Mouse (Mus musculus): ENCODE results near the gene Tnrc6c.

Tnrc6c gene

GRCm38 (mm10) chr11:117676649-117677048 lies 22.6 kb downstream of the Tnrc6c start:
- no peak for DNase-seq (ENCODE audit: low spot score)

DNA sequence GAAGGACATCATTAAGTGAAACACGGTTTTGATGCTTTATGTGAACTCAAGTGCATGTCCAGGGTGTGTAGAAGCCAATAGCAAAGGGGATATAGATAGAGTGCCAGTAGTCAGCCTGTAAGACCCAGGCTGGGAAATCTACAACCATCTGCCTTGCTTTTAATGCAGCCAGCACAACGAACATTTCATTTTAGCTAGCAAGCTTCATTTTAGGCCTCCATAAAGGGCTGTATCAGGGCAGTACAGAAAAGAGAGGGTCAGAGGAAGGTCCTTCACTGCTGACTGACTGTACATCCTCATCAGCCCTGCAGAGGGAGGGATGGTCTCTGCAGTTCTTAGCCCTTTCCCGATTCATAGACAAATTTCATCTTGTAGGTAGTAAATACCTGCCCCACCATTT lies 23.0 kb downstream of the Tnrc6c start:
- no peak for DNase-seq (ENCODE audit: low spot score)

- DNase-seq (ENCODE audit: low spot score), result no peak
Observed at GRCm38 (mm10) chr11:117677594-117677993, 23.5 kb downstream of the Tnrc6c start.

DNA sequence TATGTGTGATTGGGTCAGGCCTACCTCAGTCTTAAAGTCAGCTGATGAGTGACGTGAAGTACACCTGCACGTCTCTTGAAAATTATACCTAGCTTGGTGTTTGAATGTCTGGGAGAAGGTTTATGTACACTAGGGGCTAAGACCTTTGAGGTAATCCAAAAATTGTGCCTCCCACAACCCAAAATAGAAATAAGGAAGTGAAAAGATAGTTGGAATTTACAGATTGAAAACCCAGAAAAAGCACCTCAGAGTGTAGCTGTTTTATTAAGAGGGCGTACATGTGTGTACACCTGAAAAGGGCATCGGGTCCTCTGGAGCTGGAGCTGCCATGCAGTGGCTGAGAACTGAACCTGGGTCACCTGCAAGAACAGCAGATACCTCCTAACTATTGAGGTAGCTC lies 24.1 kb downstream of the Tnrc6c start:
- DNase-seq (ENCODE audit: low spot score), result no peak

- DNase-seq (ENCODE audit: low spot score), result peak; percentile 11
Observed at GRCm38 (mm10) chr11:117678740-117679139, 24.7 kb downstream of the Tnrc6c start.

DNA sequence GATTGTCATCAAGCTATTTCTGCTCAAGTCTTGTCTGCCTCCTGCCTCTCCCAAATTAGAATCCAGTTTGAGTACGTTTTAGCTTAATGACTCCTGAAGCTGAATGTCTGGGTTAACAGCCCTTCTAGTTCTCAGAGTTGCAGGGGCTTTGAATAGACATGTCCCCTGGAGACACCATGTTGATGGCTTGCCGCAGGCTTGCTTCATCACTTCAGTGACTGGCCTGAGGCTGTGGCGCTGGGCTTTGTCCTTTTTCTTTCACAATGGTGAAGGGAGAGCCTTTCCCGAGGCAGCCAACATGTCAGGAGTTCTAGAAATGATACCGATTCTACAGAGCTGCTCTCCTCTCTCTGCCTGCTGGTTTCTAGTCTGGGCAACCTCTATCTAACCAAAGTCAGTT lies 30.6 kb downstream of the Tnrc6c start:
- no peak for DNase-seq (ENCODE audit: low spot score)

DNA sequence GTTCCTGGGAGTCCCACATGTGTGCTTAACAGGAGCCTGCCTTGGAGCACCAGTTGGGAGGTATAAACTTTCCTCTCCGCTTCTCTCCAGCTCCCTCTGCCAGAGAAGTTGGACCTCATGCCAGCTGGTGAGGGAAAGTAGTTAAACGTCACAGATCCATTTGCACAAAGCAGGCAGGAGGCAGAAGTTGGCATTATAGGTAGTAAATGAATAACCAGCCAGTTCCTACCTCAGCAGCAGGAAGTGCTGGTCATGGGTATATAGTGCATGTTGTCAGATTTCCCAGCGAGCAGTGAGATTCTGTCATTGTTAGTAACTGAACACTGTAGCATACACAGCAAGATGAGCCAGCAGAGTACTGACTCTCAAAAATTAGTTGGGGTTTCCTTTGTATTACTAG lies 31.4 kb downstream of the Tnrc6c start:
- DNase-seq (ENCODE audit: low spot score), result peak; percentile 6

- DNase-seq (ENCODE audit: low spot score), result peak; percentile 36
Observed at GRCm38 (mm10) chr11:117686021-117686420, 31.9 kb downstream of the Tnrc6c start.

- DNase-seq (ENCODE audit: low spot score), result no peak
Observed at GRCm38 (mm10) chr11:117688603-117689002, 34.5 kb downstream of the Tnrc6c start.

DNA sequence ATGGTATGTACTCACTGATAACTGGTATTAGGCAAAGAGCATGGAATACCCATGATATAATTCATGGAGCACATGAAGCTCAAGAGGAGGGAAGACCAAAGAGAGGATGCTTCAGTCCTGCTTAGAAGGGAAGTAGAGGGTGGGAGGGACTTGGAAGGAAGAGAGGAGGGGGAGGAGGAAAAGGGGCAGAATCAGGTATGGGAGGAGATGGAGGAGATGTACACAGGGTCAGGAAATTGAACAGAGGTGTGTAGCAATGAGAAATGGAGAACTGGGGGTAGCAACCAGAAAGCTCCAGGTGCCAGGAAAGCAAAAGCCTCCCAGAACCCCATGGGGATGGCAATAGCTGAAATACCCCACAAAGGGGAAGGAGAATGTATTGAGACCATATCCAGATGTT lies 37.2 kb downstream of the Tnrc6c start:
- no peak for DNase-seq (ENCODE audit: low spot score)

DNA sequence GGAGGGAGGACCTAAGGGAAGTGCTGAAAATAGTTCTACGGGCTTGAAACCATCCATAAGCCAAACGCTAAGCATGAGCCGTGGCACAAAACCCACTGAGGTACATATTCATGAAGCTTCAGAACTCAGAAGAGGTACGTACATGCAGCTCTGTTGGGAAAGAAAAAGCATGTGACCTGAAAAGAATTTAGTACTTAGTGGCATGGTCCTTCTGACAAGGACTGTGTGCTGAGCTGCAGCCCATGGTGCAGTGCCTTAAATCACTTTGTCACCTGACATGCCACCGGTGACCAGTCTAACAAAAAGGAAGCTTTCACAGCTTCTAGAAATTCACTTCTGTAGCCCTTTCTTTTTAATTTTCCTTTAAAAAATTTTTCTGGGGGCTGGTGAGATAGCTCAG lies 40.0 kb downstream of the Tnrc6c start:
- DNase-seq (ENCODE audit: low spot score), result no peak

- DNase-seq (ENCODE audit: low spot score), result no peak
Observed at GRCm38 (mm10) chr11:117696585-117696984, 42.5 kb downstream of the Tnrc6c start.

- DNase-seq (ENCODE audit: low spot score), result no peak
Observed at GRCm38 (mm10) chr11:117700871-117701270, 46.8 kb downstream of the Tnrc6c start.

DNA sequence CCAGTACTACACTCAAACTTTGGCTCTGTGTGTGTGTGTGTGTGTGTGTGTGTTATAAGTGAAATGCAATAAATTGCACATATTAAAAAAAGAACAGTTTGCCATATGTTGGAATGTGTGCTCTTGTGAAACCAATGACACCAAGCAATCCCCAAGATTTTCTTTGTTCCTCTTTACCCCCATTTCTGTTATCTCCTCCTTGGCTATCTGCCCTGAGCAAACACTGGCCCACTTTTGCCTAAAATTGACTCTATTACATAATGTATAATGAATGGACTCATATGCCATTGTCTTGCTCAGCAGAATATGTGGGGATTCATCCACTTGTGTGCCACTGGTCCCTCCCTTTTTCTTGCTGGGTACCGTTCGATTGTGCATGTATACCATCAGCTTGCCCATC lies 52.2 kb downstream of the Tnrc6c start:
- DNase-seq (ENCODE audit: low spot score), result no peak

- DNase-seq (ENCODE audit: low spot score), result no peak
Observed at GRCm38 (mm10) chr11:117707238-117707637, 53.1 kb downstream of the Tnrc6c start.

DNA sequence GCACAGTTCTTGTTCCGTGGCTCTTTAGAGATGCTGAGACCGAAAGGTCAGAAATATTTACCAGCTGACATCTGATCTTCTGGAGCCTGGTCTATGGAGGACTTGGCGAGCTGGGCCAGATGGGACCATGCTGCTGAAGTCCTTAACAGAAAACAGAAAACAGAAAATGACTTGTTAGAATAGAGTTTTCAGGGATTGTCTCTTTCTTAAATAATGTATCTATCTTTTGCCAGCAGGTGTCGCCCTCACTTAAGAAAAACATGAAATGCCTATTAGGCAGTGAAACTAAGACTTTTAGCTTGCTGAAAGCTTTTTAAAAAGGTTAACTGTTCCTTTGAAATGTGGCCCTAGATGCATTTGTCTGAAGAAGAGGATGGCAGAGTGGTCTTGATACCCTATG lies 55.2 kb downstream of the Tnrc6c start:
- peak; percentile 65 for DNase-seq (ENCODE audit: low spot score)

GRCm38 (mm10) chr11:117710815-117711294 lies 56.8 kb downstream of the Tnrc6c start:
- DNase-seq (ENCODE audit: low spot score), result peak; percentile 35

DNA sequence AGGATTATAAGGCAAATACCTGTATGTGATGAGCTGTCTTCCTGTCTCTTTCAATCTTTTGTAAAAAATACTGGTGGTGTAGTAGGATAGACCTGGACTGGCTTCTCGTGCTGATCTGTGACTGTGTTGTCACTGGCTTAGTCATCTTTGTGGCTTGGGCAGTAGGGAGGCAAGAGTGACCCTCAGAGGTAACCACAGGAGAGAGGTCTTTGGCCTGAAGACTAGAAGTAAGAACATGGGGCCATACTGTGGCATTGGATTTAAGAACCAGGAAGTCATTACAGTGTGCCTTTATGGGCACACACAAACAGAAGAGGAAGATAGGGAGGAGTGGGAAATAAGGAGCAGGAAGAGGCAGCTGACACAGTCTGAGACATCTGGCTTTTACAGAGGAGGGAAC lies 58.0 kb downstream of the Tnrc6c start:
- no peak for DNase-seq (ENCODE audit: low spot score)

DNA sequence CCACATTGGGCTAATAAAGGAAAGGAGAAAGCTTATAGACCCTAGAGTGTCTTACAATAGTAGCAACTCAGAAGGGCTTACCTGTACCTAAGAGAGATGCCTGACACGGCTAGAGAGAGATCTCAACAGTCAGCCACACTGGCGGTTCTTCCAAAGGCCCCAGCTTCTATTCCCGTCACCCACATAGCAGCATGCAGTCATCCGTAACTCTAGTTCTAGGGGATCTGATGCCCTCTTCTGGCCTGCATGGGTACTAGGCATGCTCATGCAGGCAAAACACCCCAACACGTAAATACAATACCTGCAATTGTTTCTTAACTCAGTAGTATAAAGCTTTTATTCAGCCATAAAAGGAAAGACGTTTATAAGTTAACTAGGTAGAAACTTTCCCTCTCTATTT lies 59.3 kb downstream of the Tnrc6c start:
- DNase-seq (ENCODE audit: low spot score), result no peak

DNA sequence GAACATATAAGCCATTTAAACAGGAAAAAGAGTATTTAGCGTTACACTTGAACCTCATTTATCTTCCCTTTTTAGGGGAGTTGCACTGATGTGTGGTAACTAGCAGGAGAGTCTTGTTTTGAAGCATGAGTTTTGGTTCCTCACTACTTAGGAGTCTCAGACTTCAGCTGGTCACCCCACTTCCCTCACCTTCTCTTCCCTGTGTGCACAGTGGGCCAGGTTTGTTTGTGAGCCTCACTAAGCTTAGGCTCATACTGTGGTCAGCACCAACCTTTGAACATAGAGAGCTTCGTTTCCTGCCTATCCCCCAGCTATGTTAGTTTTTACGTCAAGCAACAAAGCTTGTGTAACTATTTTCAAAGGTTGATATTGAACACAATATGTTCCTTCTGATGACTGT lies 64.7 kb downstream of the Tnrc6c start:
- no peak for DNase-seq (ENCODE audit: low spot score)

DNA sequence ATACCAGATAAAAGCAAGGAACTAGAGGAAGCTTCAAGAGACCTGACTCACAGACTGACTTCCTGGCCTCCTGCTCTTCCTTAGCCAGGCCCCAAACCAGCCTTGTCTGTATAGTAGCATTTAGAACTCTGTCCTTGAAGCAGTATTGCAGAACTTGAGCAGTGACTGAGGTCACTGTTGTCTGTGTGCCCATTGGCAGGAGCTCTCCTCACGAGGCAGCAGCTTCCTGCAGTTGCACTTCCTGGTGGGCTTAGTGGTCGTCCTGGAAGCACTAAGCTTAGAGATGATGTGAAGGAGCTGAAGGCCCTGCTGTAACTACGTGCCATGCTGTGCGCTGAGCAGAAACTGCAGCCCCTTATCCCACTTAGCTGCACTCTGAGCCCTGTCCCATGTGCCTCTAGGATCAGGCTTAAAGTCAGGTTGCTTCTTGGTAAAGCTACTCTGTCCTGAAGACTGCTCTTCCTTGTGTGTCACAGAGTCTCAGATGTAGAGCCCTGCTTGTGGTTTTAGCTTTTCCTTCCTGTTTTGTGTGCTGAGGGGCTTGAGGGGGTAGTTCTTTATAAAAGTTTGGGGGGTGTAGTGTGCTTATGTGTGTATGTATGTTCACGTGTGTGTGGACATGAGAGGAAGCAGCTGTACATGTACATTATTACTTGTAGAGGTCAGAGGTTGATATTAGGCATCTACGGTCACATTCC lies 70.7 kb downstream of the Tnrc6c start:
- no peak for DNase-seq (ENCODE audit: low spot score)

GRCm38 (mm10) chr11:117727031-117727430 lies 72.9 kb downstream of the Tnrc6c start:
- DNase-seq (ENCODE audit: low spot score), result no peak

GRCm38 (mm10) chr11:117728245-117728644 lies 74.2 kb downstream of the Tnrc6c start:
- DNase-seq (ENCODE audit: low spot score), result no peak

DNA sequence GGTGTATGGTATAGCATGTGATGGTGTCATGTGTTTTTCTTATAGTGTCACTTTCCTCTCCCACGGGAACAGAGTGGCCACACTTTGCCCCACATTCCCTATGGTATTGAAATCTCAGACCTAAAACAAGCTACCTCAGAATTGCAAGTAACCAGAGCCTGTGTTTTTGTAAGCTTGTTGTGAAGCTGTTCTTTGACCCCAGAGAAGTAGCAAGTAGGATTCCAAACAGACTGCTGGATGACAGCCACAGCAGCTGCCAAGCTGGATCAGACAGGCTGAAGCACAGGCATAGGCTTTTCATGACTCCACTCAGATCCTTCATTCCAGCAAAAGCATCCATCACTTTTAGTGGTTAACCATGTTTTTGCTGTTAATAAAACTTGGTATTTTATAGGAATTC lies 74.8 kb downstream of the Tnrc6c start:
- DNase-seq (ENCODE audit: low spot score), result no peak

All from urinary bladder, postnatal 14 days (tissue).